Mouse (Mus musculus): ENCODE measurements around the gene Asic4. TPM values are rescaled to one million over a fixed set of nuclear protein-coding genes. Genes with fewer than 3 reads are reported as not detected.

Asic4 gene
- 10 to 100 TPM in 1 of 2 experiments, 1 to 10 TPM in 1; 8.6 to 10.2 TPM for total RNA-seq (2021)

- no peak for DNase-seq
- intact Hi-C loops (cut with DNase I), result no loop called here
Observed at GRCm38 (mm10) chr1:75450314-75451005, at the start of gene Asic4. Gene Asic4, plus strand, starts transcription at chr1:75450436.

- intact Hi-C loops (cut with DNase I), result no loop called here
- no peak for DNase-seq
Observed at GRCm38 (mm10) chr1:75400493-75401115, 49.6 kb upstream of the Asic4 start.

GRCm38 (mm10) chr1:75405547-75405946 lies 44.7 kb upstream of the Asic4 start:
- intact Hi-C loops (cut with DNase I), result no loop called here
- no peak for DNase-seq

- intact Hi-C loops (cut with DNase I), result no loop called here
- DNase-seq, result no peak
Observed at GRCm38 (mm10) chr1:75406173-75406572, 44.1 kb upstream of the Asic4 start.

GRCm38 (mm10) chr1:75407056-75407455 lies 43.2 kb upstream of the Asic4 start:
- no peak for DNase-seq
- intact Hi-C loops (cut with DNase I), result no loop called here

GRCm38 (mm10) chr1:75408210-75408609 lies 42.0 kb upstream of the Asic4 start:
- no peak for DNase-seq
- intact Hi-C loops (cut with DNase I), result no loop called here

GRCm38 (mm10) chr1:75409950-75410349 lies 40.3 kb upstream of the Asic4 start:
- DNase-seq, result no peak
- intact Hi-C loops (cut with DNase I), result no loop called here

GRCm38 (mm10) chr1:75412196-75412595 lies 38.0 kb upstream of the Asic4 start:
- DNase-seq, result no peak
- intact Hi-C loops (cut with DNase I), result no loop called here

GRCm38 (mm10) chr1:75413749-75414148 lies 36.5 kb upstream of the Asic4 start:
- DNase-seq, result no peak
- intact Hi-C loops (cut with DNase I), result no loop called here

- no peak for DNase-seq
- intact Hi-C loops (cut with DNase I), result no loop called here
Observed at GRCm38 (mm10) chr1:75421794-75422193, 28.4 kb upstream of the Asic4 start.

- intact Hi-C loops (cut with DNase I), result no loop called here
- DNase-seq, result no peak
Observed at GRCm38 (mm10) chr1:75422216-75422822, 27.9 kb upstream of the Asic4 start.

- no peak for DNase-seq
- intact Hi-C loops (cut with DNase I), result no loop called here
Observed at GRCm38 (mm10) chr1:75422823-75423471, 27.3 kb upstream of the Asic4 start.

- intact Hi-C loops (cut with DNase I), result no loop called here
- DNase-seq, result no peak
Observed at GRCm38 (mm10) chr1:75423780-75424390, 26.4 kb upstream of the Asic4 start.

GRCm38 (mm10) chr1:75425796-75426471 lies 24.3 kb upstream of the Asic4 start:
- intact Hi-C loops (cut with DNase I), result no loop called here
- DNase-seq, result no peak

GRCm38 (mm10) chr1:75435475-75436328 lies 14.5 kb upstream of the Asic4 start, which contains the start of gene Gmppa:
Gene Gmppa, plus strand, starts transcription at chr1:75435930.
- intact Hi-C loops (cut with DNase I), result no loop called here
- DNase-seq, result peak; percentile 79

- no peak for DNase-seq
- intact Hi-C loops (cut with DNase I), result no loop called here
Observed at GRCm38 (mm10) chr1:75438782-75439181, 11.5 kb upstream of the Asic4 start.

GRCm38 (mm10) chr1:75440661-75441060 lies 9.6 kb upstream of the Asic4 start:
- DNase-seq, result peak; percentile 66
- intact Hi-C loops (cut with DNase I), result no loop called here

- intact Hi-C loops (cut with DNase I), result no loop called here
- no peak for DNase-seq
Observed at GRCm38 (mm10) chr1:75441471-75441996, 8.7 kb upstream of the Asic4 start.

- no peak for DNase-seq
- intact Hi-C loops (cut with DNase I), result no loop called here
Observed at GRCm38 (mm10) chr1:75442171-75442570, 8.1 kb upstream of the Asic4 start.

All from left cerebral cortex, postnatal 4 days (tissue).